Mouse (Mus musculus) hindbrain, embryonic 13.5 days (tissue): ENCODE results near the gene Ptpn23. TPM values are rescaled to one million over a fixed set of nuclear protein-coding genes. Genes with fewer than 3 reads are reported as not detected.
"Not testable (repeated sequence)": the region's sequence is repeated elsewhere in the genome, so short reads cannot be mapped to it uniquely, and the experiment has no call there.

ENCODE experiments used
- ATAC-seq: fragments of 200-750 bp; cut with Nextera tagmentation; 2 replicates; pipeline ENCODE4 v1.8.0; 2017; ENCODE audit warnings: moderate TSS enrichment; ENCODE audit not compliant: low FRiP score
- H3K27ac ChIP-seq: fragments of 300-500 bp; sonication (generic); 2 replicates; pipeline ENCODE4 v1.5.1; 2015; ENCODE audit warnings: inconsistent platforms, mild to moderate bottlenecking, moderate library complexity
- H3K27me3 ChIP-seq: fragments of 300-500 bp; sonication (generic); 2 replicates; pipeline ENCODE4 v1.6.1; 2015; ENCODE audit warnings: mild to moderate bottlenecking, inconsistent platforms
- H3K36me3 ChIP-seq: fragments of 300-500 bp; sonication (generic); 2 replicates; pipeline ENCODE4 v1.6.1; 2015; ENCODE audit warnings: mild to moderate bottlenecking, inconsistent platforms
- H3K4me1 ChIP-seq: fragments of 300-500 bp; sonication (generic); replicated peaks from 2 replicates; pipeline ENCODE4 v1.6.1; 2015; ENCODE audit warnings: inconsistent platforms
- H3K4me2 ChIP-seq: fragments of 300-500 bp; sonication (generic); 2 replicates; pipeline ENCODE4 v1.6.1; 2015; ENCODE audit warnings: inconsistent platforms, mild to moderate bottlenecking, moderate library complexity
- H3K4me3 ChIP-seq: fragments of 300-500 bp; sonication (generic); 2 replicates; pipeline ENCODE4 v1.5.1; 2015; ENCODE audit warnings: mild to moderate bottlenecking, inconsistent platforms
- H3K9ac ChIP-seq: fragments of 300-500 bp; sonication (generic); 2 replicates; pipeline ENCODE4 v1.6.1; 2015; ENCODE audit warnings: mild to moderate bottlenecking, inconsistent platforms
- H3K9me3 ChIP-seq: fragments of 300-500 bp; sonication (generic); 2 replicates; pipeline ENCODE4 v1.6.1; 2016; ENCODE audit warnings: inconsistent platforms
- WGBS: fragments of 180-500 bp; shearing (Covaris S2); methylation state at CpG from one replicate; pipeline ENCODE4 v1.1.7; 2015; 5-methylcytosine and 5-hydroxymethylcytosine counted together
- polyA plus RNA-seq: library from polyadenylated mRNA; unstranded; fragments of >200 nt; fragmentation: Nextera tagmentation; extraction: Ambion mirVana; gene quantifications from 2 replicates; pipeline ENCODE4 v1.2.1, GENCODE M21; 2015

The Ptpn23 gene
- polyA plus RNA-seq, 1 experiment from 2014 or later, result 23.4 TPM

GRCm38 (mm10) chr9:110377655-110378054 lies 30.4 kb downstream of the Ptpn23 start:
- H3K4me2 ChIP-seq, H3K9ac ChIP-seq, ATAC-seq, H3K9me3 ChIP-seq, H3K4me3 ChIP-seq, H3K27me3 ChIP-seq, H3K27ac ChIP-seq, H3K4me1 ChIP-seq: not testable (repeated sequence)
- WGBS, result 92% methylated on average over 15 of the region's 15 CpGs
- peaks cover 92% of the 10 kb centered on the region for H3K36me3 ChIP-seq

GRCm38 (mm10) chr9:110375668-110376067 lies 32.3 kb downstream of the Ptpn23 start:
- ATAC-seq, result no peak
- H3K9ac ChIP-seq, result no peak overlapping the region
- peaks cover 84% of the 10 kb centered on the region for H3K36me3 ChIP-seq
- no peaks in the 10 kb centered on the region for H3K9me3 ChIP-seq
- H3K27ac ChIP-seq, result no peak overlapping the region
- no peak overlapping the region for H3K4me2 ChIP-seq
- no peaks in the 10 kb centered on the region for H3K27me3 ChIP-seq
- no peaks in the 10 kb centered on the region for H3K4me1 ChIP-seq
- 92% methylated on average over 3 of the region's 3 CpGs for WGBS
- no peak overlapping the region for H3K4me3 ChIP-seq

GRCm38 (mm10) chr9:110373871-110374270 lies 34.1 kb downstream of the Ptpn23 start:
- no peak for ATAC-seq
- Histone ChIP-seq H3K27me3 (no peaks in the 10 kb centered on the region), H3K4me2 (no peak overlapping the region), H3K27ac (no peak overlapping the region), H3K9me3 (no peaks in the 10 kb centered on the region), H3K4me1 (no peaks in the 10 kb centered on the region), H3K9ac (no peak overlapping the region), H3K4me3 (no peak overlapping the region), H3K36me3 (peaks cover 77% of the 10 kb centered on the region)
- 96% methylated on average over 13 of the region's 13 CpGs for WGBS

GRCm38 (mm10) chr9:110369860-110370259 lies 38.2 kb downstream of the Ptpn23 start:
- 86% methylated on average over 3 of the region's 3 CpGs for WGBS
- Histone ChIP-seq H3K27me3 (no peaks in the 10 kb centered on the region), H3K4me3 (no peak overlapping the region), H3K4me2 (no peak overlapping the region), H3K9me3 (no peaks in the 10 kb centered on the region), H3K9ac (no peak overlapping the region), H3K27ac (no peak overlapping the region), H3K36me3 (peaks cover 69% of the 10 kb centered on the region), H3K4me1 (0 out of 2 replicates have a peak, but pooled peaks cover 5% of the 10 kb centered on the region)
- ATAC-seq, result no peak

- Histone ChIP-seq H3K36me3 (peaks cover 65% of the 10 kb centered on the region), H3K4me1 (0 out of 2 replicates have a peak, but pooled peaks cover 5% of the 10 kb centered on the region), H3K9me3 (no peaks in the 10 kb centered on the region), H3K27ac (no peak overlapping the region), H3K4me3 (no peak overlapping the region), H3K9ac (no peak overlapping the region), H3K4me2 (no peak overlapping the region), H3K27me3 (no peaks in the 10 kb centered on the region)
- 93% methylated on average over 5 of the region's 5 CpGs for WGBS
- no peak for ATAC-seq
Measured at GRCm38 (mm10) chr9:110366746-110367145, 41.3 kb downstream of the Ptpn23 start.

- H3K9me3 ChIP-seq, result no peaks in the 10 kb centered on the region
- no peak for ATAC-seq
- WGBS, result 94% methylated on average over 10 of the region's 10 CpGs
- H3K27ac ChIP-seq, result no peak overlapping the region
- H3K9ac ChIP-seq, result no peak overlapping the region
- H3K4me3 ChIP-seq, result no peak overlapping the region
- H3K36me3 ChIP-seq, result peaks cover 42% of the 10 kb centered on the region
- 0 out of 2 replicates have a peak, but pooled peaks cover 5% of the 10 kb centered on the region for H3K4me1 ChIP-seq
- H3K27me3 ChIP-seq, result no peaks in the 10 kb centered on the region
- H3K4me2 ChIP-seq, result no peak overlapping the region
Measured at GRCm38 (mm10) chr9:110362337-110362736, 45.7 kb downstream of the Ptpn23 start.

GRCm38 (mm10) chr9:110361299-110361698 lies 46.7 kb downstream of the Ptpn23 start:
- Histone ChIP-seq H3K9me3 (no peaks in the 10 kb centered on the region), H3K4me2 (no peak overlapping the region), H3K27me3 (no peaks in the 10 kb centered on the region), H3K36me3 (peaks cover 42% of the 10 kb centered on the region), H3K27ac (no peak overlapping the region), H3K9ac (no peak overlapping the region), H3K4me1 (0 out of 2 replicates have a peak, but pooled peaks cover under 1% of the 10 kb centered on the region), H3K4me3 (no peak overlapping the region)
- WGBS, result 80% methylated on average over 12 of the region's 12 CpGs
- no peak for ATAC-seq

- Histone ChIP-seq H3K4me3 (no peak overlapping the region), H3K36me3 (peaks cover 48% of the 10 kb centered on the region), H3K4me2 (no peak overlapping the region), H3K27me3 (no peaks in the 10 kb centered on the region), H3K27ac (no peak overlapping the region), H3K9ac (no peak overlapping the region), H3K4me1 (no peaks in the 10 kb centered on the region), H3K9me3 (no peaks in the 10 kb centered on the region)
- no peak for ATAC-seq
- 98% methylated on average over 2 of the region's 2 CpGs for WGBS
Measured at GRCm38 (mm10) chr9:110358341-110358740, 49.7 kb downstream of the Ptpn23 start.

GRCm38 (mm10) chr9:110351932-110352632 lies 55.9 kb downstream of the Ptpn23 start:
- H3K4me1 ChIP-seq, result no peaks in the 10 kb centered on the region; the same call in 1 of the 2 replicates
- no peak overlapping the region for H3K4me3 ChIP-seq
- H3K36me3 ChIP-seq, result peaks cover 31% of the 10 kb centered on the region
- no peak overlapping the region for H3K4me2 ChIP-seq
- H3K27ac ChIP-seq, result no peak overlapping the region
- no peaks in the 10 kb centered on the region for H3K9me3 ChIP-seq
- WGBS, result 94% methylated on average over 8 of the region's 8 CpGs
- ATAC-seq, result no peak
- H3K27me3 ChIP-seq, result no peaks in the 10 kb centered on the region
- H3K9ac ChIP-seq, result no peak overlapping the region

- no peak overlapping the region for H3K27ac ChIP-seq
- H3K9me3 ChIP-seq, result no peaks in the 10 kb centered on the region
- 91% methylated on average over 2 of the region's 2 CpGs for WGBS
- H3K36me3 ChIP-seq, result peaks cover 29% of the 10 kb centered on the region
- H3K4me3 ChIP-seq, result no peak overlapping the region
- no peak for ATAC-seq
- H3K27me3 ChIP-seq, result no peaks in the 10 kb centered on the region
- H3K4me2 ChIP-seq, result no peak overlapping the region
- no peaks in the 10 kb centered on the region; the same call in 1 of the 2 replicates for H3K4me1 ChIP-seq
- no peak overlapping the region for H3K9ac ChIP-seq
Measured at GRCm38 (mm10) chr9:110351350-110351749, 56.7 kb downstream of the Ptpn23 start.

GRCm38 (mm10) chr9:110350612-110351011 lies 57.4 kb downstream of the Ptpn23 start:
- 95% methylated on average over 5 of the region's 5 CpGs for WGBS
- H3K27me3 ChIP-seq, result no peaks in the 10 kb centered on the region
- H3K4me1 ChIP-seq, result no peaks in the 10 kb centered on the region; the same call in 1 of the 2 replicates
- H3K4me2 ChIP-seq, result no peak overlapping the region
- no peaks in the 10 kb centered on the region for H3K9me3 ChIP-seq
- H3K9ac ChIP-seq, result no peak overlapping the region
- peaks cover 21% of the 10 kb centered on the region for H3K36me3 ChIP-seq
- ATAC-seq, result no peak
- H3K27ac ChIP-seq, result no peak overlapping the region
- H3K4me3 ChIP-seq, result no peak overlapping the region

- H3K9me3 ChIP-seq, result no peaks in the 10 kb centered on the region
- ATAC-seq, result no peak
- 91% methylated on average over 5 of the region's 5 CpGs for WGBS
- H3K27ac ChIP-seq, result no peak overlapping the region
- no peaks in the 10 kb centered on the region for H3K27me3 ChIP-seq
- no peak overlapping the region for H3K4me3 ChIP-seq
- H3K4me2 ChIP-seq, result no peak overlapping the region
- H3K4me1 ChIP-seq, result peaks cover 1% of the 10 kb centered on the region; the same call in 1 of the 2 replicates
- no peak overlapping the region for H3K9ac ChIP-seq
- H3K36me3 ChIP-seq, result peaks cover 17% of the 10 kb centered on the region
Measured at GRCm38 (mm10) chr9:110350188-110350587, 57.8 kb downstream of the Ptpn23 start.

- peaks cover 3% of the 10 kb centered on the region; the same call in 1 of the 2 replicates for H3K4me1 ChIP-seq
- peaks cover 7% of the 10 kb centered on the region; the same call in 1 of the 2 replicates for H3K36me3 ChIP-seq
- no peak overlapping the region for H3K27ac ChIP-seq
- WGBS, result 77% methylated on average over 4 of the region's 4 CpGs
- no peak overlapping the region for H3K4me2 ChIP-seq
- H3K9ac ChIP-seq, result no peak overlapping the region
- no peaks in the 10 kb centered on the region for H3K27me3 ChIP-seq
- ATAC-seq, result no peak
- no peak overlapping the region for H3K4me3 ChIP-seq
- no peaks in the 10 kb centered on the region for H3K9me3 ChIP-seq
Measured at GRCm38 (mm10) chr9:110348899-110349298, 59.1 kb downstream of the Ptpn23 start.
